Mouse (Mus musculus) layer of hippocampus, adult 18-20 months (tissue): ENCODE measurements around the gene Aspscr1. TPM values are rescaled to one million over a fixed set of nuclear protein-coding genes. Genes with fewer than 3 reads are reported as not detected.

Source experiments
- DNase-seq, 2 experiments: peaks; one replicate each; pipeline ENCODE4 v3.0.0; 2022; ENCODE audit warnings: low spot score in 2 of 2
- long read RNA-seq: library from polyadenylated mRNA; stranded (forward); transcript quantifications from one replicate; pipeline ENCODE4 v2.0.0, GENCODE M21; 2021
- total RNA-seq, 2 experiments: library from RNA; stranded (reverse); gene quantifications; 2 replicates each; pipeline ENCODE4 v1.2.3; 2021

The Aspscr1 gene
- total RNA-seq = 10 to 100 TPM; 46.1 to 54.3 TPM
- long read RNA-seq, transcript Aspscr1-201 (16 exons, 1,820 nt) = major isoform, 55 of 71 reads
- long read RNA-seq, partial matches to known transcripts = 6 of 71 reads
- long read RNA-seq, other reads (novel, unspliced or antisense) = 8 of 71 reads

DNA sequence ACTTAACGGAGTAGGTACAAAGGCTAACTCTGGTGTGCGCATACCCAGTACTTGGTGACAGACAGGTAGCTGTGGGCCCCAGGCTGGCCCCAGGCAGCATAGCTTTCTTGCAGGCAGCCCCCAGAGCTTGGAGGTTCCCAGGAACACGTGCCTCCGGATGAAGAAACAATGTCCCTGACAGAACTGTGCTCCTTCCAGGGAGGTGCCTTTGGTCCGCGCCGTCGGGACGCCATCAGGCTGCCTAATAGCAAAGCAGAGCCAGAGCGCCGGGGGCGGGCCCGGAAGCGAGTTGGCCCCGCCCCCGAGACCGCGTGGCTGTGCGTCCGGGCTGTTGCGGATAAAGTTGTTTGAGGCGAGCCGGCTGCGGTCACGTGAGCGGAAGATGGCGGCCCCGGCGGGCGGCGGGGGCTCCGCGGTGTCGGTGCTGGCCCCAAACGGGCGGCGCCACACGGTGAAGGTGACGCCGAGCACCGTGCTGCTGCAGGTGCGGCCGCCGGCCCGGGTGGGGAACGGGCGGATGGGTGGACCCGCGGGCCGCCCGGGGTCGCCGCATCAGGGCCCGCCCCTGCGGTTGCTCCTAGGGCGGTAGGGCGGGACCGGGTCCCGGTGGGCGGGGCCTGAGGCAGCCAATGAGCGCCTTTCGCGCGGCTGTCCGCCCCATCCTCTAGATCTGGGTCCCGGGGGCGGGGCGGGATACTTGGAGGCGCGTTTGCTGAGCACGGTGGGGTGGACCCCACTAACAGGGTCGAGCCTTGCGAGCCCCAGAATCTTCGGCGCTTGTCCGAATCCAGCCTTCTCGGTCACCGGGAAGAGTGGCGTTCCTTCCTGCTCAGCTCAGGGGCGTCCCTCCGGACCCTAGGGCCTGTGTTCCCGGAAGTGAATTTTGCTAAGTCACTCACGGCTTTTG, at the start of gene Aspscr1:
Gene Aspscr1, plus strand, starts transcription at position 287 of the 907 bp plus-strand sequence.
- DNase-seq = peak; percentile 90 to 95

DNA sequence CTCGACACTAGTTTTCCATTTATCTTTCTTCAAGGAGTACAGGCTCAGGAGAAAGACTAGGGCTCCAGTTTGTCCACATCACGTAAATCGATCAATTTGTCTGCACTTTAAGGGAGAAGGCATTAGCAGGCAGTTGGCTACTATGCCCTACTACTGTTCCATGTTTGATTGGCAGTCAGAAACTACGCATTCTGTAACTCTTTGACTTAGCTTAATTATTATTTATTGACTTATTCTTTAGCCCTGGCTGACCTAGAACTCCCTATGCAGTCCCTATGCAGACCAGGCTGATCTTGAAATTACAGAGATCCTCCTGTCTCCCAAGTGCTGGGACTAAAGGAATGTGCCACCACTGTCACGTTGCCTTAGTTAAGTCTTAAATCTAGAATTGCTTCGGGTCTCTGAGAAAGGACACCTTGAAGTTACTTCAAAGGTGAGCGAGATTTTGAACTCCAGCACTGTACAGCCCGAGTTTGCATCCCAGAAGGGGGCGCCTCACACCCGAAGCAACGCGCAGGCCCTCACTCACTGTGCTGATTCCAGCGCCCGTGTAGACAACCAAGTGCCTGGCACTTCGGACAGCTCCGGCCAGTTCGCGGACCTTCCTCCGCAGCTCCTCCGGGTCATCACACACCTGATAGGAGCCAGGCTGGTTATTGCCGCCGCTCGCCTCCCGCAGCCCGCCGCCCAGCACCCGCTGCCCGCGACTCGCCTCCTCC, 48.7 kb upstream of the Aspscr1 start:
- peak in 1 of 2 experiments; percentile 72 for DNase-seq

DNA sequence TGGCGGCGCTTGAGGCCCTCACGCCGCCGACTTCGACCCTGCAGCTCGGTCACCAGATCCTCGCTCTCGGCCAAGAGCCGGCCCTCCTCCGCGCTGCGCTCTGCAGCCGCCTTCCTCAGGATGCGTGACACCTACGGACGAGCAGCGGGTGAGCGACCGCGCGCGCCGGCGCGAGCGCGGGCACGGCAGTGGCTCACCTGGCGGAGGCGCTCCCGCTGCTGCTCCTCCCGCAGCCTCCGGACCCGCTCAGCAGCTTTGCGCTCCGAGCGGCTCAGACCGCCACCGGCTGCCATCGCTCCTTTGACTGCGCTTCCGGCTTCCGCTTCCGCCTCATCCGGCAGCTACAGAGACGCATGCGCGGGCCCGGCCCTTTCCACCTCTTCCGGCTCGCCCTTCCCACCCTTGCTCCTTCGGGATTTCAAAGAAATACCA, 48.1 kb upstream of the Aspscr1 start:
- DNase-seq = peak; percentile 74 to 91

DNA sequence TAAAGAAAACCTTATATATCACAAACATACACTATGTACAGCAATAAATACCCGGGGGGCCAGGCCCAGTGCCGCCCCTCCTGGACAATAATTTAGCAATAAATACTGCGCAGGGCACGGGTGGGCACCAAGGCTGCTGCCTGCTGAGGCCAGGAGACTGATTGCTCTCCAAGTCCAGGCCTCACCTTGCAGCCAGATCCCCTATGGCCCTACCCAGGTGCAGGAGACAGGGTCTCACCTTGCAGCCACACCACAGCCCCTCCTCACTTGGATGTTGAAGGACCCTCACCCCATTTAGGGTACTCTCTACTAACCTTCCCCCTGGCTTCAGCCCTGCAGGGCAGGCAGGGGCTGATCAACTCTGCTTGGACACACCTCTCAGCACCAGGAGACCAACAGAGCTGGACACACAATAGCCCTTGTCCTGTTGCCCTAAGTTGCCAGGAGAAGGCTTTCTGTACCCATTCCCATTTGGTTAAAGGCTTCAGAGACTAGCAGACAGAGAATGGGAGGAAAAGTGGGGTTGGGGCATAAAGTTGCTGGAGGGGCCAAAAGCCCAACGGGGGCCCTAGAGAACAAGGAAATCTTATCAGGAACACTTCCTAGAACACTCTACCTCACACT, 47.5 kb upstream of the Aspscr1 start, which contains the start of gene Sirt7:
Gene Sirt7, minus strand, starts transcription at position 89 of the 624 bp plus-strand sequence.
- no peak for DNase-seq

DNA sequence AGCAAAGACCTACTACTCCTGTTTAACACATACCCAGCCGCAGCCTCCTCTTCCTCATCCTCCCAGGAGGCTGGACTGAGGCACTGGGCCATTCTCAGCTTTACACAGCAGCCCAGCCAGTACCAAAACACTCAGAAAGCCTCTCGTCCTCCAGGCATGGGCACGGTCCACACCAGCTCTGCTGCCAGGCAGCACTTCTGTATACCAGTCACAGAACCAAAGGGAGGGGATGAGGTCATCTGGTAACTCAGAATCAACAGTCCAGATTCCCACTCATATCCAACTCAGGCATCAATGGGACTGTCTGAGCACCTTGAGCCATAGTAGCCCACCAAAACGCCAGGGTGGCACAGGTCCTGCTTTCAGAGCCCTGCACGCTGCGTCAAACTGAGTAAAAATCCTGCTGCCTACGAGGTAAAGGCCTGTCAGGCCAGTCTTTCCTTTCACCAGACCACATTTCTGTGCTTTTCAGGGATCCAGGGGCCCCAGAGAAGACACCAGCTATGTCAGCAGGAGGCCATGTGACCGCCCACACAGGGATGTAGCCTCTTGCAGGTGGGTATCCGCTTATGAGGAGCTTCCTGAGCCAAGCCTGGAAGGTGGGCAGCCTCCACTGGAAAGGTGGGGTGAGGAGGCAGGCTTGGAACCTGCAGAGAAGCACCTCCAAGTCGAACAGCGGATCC, 45.8 kb upstream of the Aspscr1 start:
- DNase-seq = no peak

DNA sequence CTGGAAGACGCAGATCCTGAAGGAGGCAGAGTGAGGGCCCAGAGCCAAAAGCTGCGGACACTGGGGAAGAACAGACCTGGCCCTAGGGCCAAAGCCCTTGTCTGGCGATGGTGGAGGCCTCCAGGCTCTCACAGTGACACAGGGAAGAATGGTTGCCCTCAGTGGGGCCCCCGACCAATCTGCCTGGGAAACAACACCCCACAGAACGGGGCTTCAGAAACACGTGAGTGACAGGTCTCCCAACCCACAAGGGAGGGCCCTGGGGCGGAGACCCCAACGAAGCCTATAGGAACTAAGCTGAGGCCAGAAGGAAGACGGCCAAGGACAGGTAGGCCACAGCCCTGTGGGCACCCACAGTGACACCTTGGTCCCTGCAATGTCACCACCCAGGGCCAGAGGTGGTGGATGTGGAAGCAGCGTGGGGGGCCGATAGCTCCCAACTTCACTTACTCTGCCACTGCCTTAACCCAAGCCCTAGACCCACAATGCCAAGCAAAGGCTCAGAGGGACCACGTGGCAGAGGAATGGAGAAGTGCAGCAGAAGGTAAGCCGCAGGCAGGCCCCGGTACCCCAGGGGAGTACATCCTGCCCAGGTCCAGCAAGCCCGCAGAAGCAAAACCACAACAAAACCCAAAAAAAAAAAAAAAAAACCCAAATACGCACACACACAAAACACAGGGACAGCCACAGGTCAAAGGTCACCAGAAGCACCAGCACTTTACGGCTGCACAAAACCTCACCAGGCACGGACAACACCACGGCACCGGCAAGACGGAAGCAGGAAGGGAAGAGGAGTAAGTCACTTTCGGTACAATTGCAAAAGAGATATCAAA, 45.1 kb upstream of the Aspscr1 start:
- no peak for DNase-seq

DNA sequence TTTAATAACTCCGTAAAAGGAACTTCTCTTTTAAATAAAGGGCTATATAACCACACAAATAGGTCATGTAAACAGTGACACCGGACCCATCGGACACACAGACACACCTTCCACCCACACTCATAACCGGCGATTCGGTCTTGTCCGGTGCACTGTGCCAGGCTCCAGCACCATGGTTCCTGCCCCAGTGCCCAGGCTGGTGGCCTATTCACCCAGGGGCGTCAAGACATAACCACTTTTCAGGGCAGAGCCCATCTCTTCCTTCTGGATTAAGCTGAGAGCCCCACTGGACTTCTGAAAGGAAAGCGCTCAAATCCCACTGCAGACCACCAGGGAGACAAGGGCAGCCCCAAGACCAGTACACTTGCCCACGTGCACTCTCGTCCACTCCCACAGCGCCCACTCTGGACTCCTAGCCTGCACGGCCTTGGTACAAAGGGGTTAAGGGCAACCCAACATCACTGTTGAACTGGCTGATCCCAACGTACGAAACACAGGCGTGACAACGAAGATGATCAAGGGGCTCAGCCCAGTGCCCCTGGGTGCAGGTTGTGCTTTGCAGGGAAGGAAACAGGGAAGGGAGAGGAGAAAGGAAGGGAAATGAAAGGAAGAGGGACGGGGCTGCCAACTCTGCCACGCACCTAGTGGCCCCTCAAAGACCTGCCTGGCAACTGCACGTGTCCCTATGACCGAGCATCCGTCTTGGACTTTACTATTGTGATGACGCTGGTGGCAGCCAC, 44.0 kb upstream of the Aspscr1 start:
- no peak for DNase-seq

DNA sequence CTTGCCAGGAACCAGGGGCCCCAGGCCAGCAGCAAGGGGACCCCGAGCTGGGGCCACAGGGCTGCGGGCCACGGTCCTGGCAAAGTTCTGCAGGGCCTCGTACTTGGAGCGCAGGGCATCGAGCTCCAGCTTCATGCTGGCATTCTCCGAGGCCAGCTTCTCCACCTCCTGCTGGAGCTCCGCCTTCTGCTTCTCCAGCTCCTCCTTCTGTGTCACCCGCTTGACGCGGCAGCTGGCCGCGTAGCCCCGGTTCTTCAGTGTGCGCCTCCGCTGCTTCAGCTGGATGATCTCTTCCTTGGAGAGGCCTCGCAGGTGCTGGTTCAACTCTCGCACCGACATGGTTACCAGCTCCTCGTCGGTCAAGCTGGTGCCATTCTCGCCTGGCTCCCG, 43.4 kb upstream of the Aspscr1 start:
- DNase-seq = peak in 1 of 2 experiments; percentile 41

DNA sequence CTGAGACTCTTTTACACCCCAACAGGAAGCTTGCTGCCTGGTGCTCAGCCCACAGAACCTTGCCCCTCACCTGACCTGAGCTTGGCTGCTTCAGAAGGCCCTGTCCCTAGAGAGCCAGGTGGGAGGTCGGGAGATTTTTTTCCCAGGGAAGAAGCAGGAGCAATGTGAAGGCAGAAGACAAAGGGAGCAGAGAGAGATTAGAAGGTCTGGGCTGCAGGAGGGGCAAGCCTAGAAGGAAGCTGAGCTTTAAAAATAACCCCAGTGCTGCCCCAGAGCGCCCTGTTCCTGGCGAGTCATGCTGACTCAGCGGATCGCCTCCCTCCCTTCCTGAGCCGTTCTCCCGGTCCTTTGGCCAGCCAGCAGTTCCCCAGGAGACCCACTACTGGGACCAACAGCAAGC, 42.9 kb upstream of the Aspscr1 start:
- DNase-seq = no peak

DNA sequence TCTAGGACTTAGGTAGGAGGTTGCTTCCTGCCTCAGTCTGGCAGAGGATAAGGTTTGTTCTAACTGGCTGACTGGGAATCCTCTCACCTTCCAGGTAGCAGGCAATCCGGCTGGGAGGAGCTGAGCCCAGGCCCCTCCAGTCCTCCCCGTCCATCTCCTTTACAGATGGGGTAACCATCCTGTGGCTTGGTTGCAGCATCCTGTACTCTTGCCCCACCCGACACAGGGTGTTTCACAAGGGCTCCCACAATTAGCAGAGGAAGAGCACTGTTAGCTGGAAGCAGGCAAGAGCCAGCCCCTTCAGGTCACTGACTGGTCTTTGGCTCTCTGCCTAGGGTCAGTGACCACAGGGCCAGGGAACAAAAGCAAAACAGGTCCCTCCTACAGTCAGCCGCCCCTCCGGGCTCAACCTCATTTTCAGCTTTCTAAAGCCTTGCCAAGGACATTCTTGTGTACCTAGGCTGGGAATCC, 42.3 kb upstream of the Aspscr1 start:
- DNase-seq = no peak

DNA sequence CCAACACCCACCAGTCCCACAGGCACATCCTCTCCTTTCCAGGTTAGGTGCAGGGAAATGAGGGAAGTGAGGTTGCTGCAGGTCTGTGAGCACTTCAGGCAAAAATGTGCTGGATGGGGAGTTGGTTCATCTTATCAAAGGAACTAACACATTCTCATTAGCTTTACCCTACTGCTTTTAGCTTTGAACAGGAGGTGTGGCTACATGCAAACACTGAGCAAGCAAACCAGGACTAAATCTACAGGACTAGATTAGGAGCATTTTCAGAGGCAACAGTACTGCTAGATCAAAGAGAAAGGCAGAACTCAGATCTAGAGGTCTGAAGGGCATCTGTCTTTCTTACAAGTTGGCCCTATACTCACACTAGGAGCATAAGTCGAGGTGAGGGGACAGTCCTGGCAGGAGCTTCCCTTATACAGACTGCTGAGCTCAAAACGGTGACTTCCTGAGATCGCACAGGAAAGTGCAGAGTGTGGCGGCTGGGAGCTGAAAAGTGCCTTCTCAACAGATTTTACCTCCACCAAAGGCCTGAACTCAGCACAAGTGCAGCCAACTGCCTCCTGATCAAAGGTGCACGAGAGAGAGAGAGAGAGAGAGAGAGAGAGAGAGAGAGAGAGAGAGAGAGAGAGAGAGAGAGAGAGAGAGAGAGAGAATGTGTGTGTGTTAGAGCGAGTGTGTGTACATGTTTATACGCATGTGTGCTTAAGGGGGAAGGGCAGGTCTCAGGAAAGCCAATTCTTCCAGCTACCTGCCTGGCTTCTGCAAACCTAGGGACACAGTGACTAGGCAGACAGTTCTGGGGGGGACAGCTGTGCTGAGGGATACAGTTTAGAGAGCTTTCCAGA, 41.7 kb upstream of the Aspscr1 start:
- no peak for DNase-seq

DNA sequence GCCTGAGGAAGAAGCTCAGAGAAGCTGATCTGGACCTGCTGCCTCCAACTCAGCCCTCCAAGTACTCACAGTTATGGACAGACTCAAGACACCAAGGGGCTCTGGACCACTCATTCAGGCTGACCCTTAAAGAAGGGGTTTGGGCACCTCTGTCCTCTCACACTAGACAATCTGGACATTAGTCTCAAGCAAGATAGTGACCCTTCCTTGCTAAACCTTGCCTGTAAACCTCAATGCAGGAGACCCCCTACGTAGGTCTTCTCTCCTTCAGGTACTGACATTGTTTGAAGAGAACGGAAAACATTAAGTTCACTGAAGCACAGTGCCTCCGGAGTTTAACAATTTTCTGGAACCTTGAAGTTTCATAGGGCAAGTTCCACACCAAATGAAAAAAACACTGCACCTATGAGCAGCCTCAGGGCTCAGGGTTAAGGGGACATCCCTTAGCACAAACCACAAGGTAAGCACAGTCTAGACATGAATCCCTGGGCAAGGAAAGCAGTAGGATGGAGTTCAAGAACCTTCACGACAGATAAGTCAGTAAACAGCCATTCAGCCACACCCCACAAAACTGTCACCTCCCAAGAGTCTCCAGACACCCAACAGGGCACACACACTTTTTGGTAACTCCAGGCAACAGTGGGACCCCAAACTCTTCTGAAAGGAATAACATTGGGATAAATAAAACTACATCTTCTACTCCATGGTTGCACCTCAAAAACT, 40.9 kb upstream of the Aspscr1 start:
- DNase-seq = no peak

DNA sequence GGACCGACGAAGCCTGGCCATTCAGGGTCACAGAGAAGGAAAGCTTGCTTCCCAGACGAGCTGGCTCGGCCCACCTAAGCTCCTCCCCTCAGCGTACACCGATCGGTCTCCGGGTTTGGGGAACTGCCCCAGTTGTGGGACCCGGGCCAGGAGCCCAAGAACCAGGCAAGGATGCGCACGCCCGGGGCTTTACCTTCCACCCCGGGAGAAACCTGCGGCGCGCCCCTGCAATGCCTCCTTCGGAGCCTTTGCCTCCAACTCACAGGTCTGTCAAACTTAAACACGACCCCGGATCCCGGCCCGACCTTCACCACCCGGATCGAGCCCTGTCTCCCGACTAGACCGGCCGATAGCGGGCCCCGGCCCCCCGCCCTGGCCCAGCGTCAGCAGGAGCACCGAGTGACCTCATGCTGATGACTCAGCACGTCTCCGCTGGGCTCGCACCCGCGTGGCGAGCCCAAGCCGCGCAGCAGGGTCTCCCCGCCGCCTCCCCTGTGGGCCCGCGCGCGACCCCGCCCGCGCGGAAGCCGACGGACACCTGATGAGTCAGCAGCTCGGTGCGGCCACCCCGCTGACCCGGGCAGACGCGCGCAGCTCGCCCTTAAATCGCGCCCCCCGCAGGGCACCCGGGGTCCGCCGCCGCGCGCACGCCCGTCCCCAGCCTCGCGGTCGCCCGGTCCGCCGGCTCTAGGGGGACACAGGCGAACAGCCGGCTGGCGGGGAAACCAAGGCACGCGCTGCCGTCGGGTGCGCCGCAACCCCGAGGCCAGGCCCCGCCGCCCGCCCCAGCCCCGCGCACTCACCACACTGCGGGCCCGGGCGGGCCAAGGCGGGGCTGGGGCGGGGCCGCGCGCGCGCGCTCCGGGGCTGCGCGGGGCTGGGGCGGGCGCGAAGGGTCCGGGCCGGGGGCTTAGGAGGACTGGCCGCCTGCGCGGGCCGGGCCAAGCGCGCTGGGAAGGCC, 39.9 kb upstream of the Aspscr1 start:
- DNase-seq = peak in 1 of 2 experiments; percentile 50

DNA sequence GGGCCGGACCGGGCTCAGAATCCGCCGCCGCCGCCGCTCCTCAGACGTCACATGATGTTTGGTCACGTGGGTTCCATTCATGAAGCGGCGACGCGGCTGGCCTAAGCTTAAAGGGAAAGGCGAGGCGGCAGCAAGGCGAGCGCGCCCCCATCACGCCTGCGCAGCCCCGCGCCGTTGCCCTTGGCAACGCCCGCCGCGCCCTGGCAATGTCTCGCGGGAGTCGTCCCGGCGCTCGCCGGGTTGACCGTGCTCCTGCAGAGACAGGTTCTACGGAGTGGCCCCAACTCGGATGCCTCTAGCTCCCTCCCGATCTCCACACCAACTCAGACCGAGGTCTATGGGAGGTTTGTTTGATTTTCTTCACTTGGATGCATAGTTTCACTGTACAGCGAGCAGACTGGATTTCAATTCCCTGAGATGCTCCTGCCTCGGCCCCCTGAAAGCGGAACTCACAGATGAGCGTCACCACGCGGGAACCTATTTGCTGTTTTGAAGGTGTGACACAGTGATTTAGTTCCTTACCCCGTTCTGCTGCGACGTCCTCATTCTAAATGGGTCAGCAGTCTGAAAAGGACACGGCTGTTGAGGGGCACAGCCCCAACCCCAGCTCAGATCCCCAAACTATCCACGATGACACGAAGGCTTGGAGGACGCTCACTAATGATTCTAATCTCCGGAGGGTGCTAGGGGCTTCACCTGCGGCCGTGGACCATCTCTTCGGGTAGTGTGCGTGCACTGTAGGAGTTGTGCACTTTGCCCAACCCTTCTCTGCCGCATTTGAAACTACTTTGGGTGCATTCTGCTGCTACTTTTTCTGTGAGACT, 39.0 kb upstream of the Aspscr1 start, which contains the start of gene Mafg:
Gene Mafg, minus strand, starts transcription at position 81 of the 824 bp plus-strand sequence.
- peak; percentile 89 to 96 for DNase-seq

DNA sequence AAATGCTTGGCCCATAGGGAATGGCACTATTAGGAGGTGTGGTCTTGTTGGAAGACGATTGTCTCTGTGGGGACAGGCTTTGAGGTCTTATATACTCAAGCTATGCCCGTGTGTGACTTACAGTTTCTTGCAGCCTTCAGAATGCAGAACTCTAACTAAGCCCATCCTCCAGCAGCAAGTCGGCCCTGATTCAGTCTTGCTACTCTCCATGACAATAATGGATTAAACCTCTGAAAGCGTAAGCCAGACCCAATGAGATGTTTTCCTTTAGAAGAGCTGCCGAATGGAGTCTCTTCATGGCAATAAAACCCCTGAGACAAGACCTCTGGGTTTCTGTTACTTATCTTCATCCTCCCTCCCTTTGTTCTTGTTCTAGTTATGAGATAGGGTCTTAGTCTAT, 38.0 kb upstream of the Aspscr1 start:
- DNase-seq = no peak
